19 mouse cellular contexts compared by ENCODE assay signal in genomic region chr10:39343551-39343950, GRCm38 (mm10). TPM values are rescaled to one million over a fixed set of nuclear protein-coding genes. Genes with fewer than 3 reads are reported as not detected.
DNase-seq lines count a peak whose midpoint lies in the region; ATAC-seq lines count a peak whose summit lies in the region.
"Had no signal": no experiment of that assay in that cellular context is flagged by ENCODE, and none has a peak within 500 bp of the region (broad histone marks: within the 10 kb centered on the region; RNA-seq: fewer than 3 reads in every experiment).

No protein-coding gene starts in this region.

- H3K4me2 ChIP-seq in hindbrain, embryonic 16.5 days (ENCODE audit: low read length) = no peak overlapping the region
- no peak overlapping the region for H3K4me2 ChIP-seq in forebrain, embryonic 14.5 days (ENCODE audit: low read length)
- H3K4me2 ChIP-seq: embryonic facial prominence, embryonic 12.5 days; forebrain, embryonic 13.5 days; hindbrain, embryonic 13.5 days; liver, embryonic 13.5 days had no signal

- H3K4me3 ChIP-seq in hindbrain, embryonic 16.5 days (ENCODE audit: low read length) = no peak overlapping the region
- H3K4me3 ChIP-seq in forebrain, embryonic 14.5 days (ENCODE audit: low read depth, low read length) = no peak overlapping the region
- H3K4me3 ChIP-seq: embryonic facial prominence, embryonic 12.5 days; forebrain, embryonic 13.5 days; hindbrain, embryonic 13.5 days; liver, embryonic 13.5 days; midbrain, embryonic 10.5 days had no signal

- intact Hi-C loops in heart, postnatal 14 days (cut with DNase I) = no loop called here

- H3K9me3 ChIP-seq in hindbrain, embryonic 16.5 days (ENCODE audit: control insufficient read depth, low read length) = no peaks in the 10 kb centered on the region
- no peaks in the 10 kb centered on the region for H3K9me3 ChIP-seq in forebrain, embryonic 14.5 days (replicated peaks; ENCODE audit: control insufficient read depth, low read length)
- H3K9me3 ChIP-seq: embryonic facial prominence, embryonic 12.5 days; forebrain, embryonic 13.5 days; hindbrain, embryonic 13.5 days; liver, embryonic 13.5 days; midbrain, embryonic 10.5 days had no signal

- WGBS in hindbrain, embryonic 16.5 days = 68% methylated on average over 1 of the region's 1 CpGs
- 71% methylated on average over 1 of the region's 1 CpGs for WGBS in forebrain, embryonic 14.5 days

- H3K27me3 ChIP-seq in hindbrain, embryonic 16.5 days (replicated peaks; ENCODE audit: control insufficient read depth, insufficient read depth, low read length) = no peaks in the 10 kb centered on the region
- H3K27me3 ChIP-seq in forebrain, embryonic 14.5 days (replicated peaks; ENCODE audit: control insufficient read depth, insufficient read depth, low read length) = no peaks in the 10 kb centered on the region
- H3K27me3 ChIP-seq: embryonic facial prominence, embryonic 12.5 days; forebrain, embryonic 13.5 days; hindbrain, embryonic 13.5 days; liver, embryonic 13.5 days had no signal

- no peak for ATAC-seq in hindbrain, embryonic 16.5 days
- ATAC-seq in forebrain, embryonic 14.5 days = no peak
- ATAC-seq: forebrain, embryonic 13.5 days; intestine, postnatal 0 days had no signal

- no peak overlapping the region for H3K27ac ChIP-seq in hindbrain, embryonic 16.5 days (ENCODE audit: low read depth, low read length)
- no peak overlapping the region for H3K27ac ChIP-seq in forebrain, embryonic 14.5 days (ENCODE audit: low read depth, low read length)
- H3K27ac ChIP-seq: embryonic facial prominence, embryonic 12.5 days; forebrain, embryonic 13.5 days; hindbrain, embryonic 13.5 days; liver, embryonic 13.5 days; midbrain, embryonic 10.5 days had no signal

- H3K36me3 ChIP-seq in hindbrain, embryonic 16.5 days (ENCODE audit: control insufficient read depth, insufficient read depth, low read length) = no peaks in the 10 kb centered on the region
- H3K36me3 ChIP-seq in forebrain, embryonic 14.5 days (ENCODE audit: control insufficient read depth, insufficient read depth, low read length) = no peaks in the 10 kb centered on the region
- H3K36me3 ChIP-seq: embryonic facial prominence, embryonic 12.5 days; hindbrain, embryonic 13.5 days; liver, embryonic 13.5 days; midbrain, embryonic 10.5 days had no signal

- no peaks in the 10 kb centered on the region for H3K4me1 ChIP-seq in hindbrain, embryonic 16.5 days (ENCODE audit: control insufficient read depth, insufficient read depth, low read depth, low read length)
- no peaks in the 10 kb centered on the region for H3K4me1 ChIP-seq in forebrain, embryonic 14.5 days (ENCODE audit: control insufficient read depth, insufficient read depth, low read length)
- H3K4me1 ChIP-seq: embryonic facial prominence, embryonic 12.5 days; forebrain, embryonic 13.5 days; hindbrain, embryonic 13.5 days; liver, embryonic 13.5 days; midbrain, embryonic 10.5 days had no signal

- H3K9ac ChIP-seq in hindbrain, embryonic 16.5 days (ENCODE audit: low read depth, low read length) = no peak overlapping the region
- H3K9ac ChIP-seq in forebrain, embryonic 14.5 days (ENCODE audit: low read length) = no peak overlapping the region
- H3K9ac ChIP-seq: embryonic facial prominence, embryonic 12.5 days; forebrain, embryonic 13.5 days; hindbrain, embryonic 13.5 days; liver, embryonic 13.5 days had no signal

- DNase-seq in gastrocnemius, postnatal 25 days = peak; percentile 11
- no peak for DNase-seq in gastrocnemius, adult 8-10 months (ENCODE audit: low spot score in 2 of 2)
- peak; percentile 85 for DNase-seq in Muller cell, postnatal 12 days (ENCODE audit: inconsistent ontology term)
- peak; percentile 11 to 28 for DNase-seq in heart, postnatal 14 days
- peak; percentile 8 to 24 for DNase-seq in lung, postnatal 4 days
- DNase-seq in forebrain, embryonic 14.5 days (ENCODE audit: low spot score) = no peak
- DNase-seq: adrenal gland, postnatal 36 days; cerebellum, postnatal 14 days; kidney, postnatal 10 days; left cerebral cortex, postnatal 4 days; liver, embryonic 13.5 days; right cerebral cortex, postnatal 14 days; thymus, postnatal 36 days had no signal

RNA-seq across cellular contexts. Expression of gene Fyn, which starts 25.1 kb away (rescaled TPM):
- 1 to 10 TPM; 7.1 to 9.8 TPM for total RNA-seq in gastrocnemius, postnatal 25 days (2021)
- total RNA-seq in gastrocnemius, adult 8-10 months (2022) = 1 to 10 TPM; 2.8 to 7.3 (median 5.7) TPM
- 10 to 100 TPM; 37.7 to 41.7 TPM for total RNA-seq in heart, postnatal 14 days (2021)
- polyA plus RNA-seq in hindbrain, embryonic 16.5 days (2015; fragmentation: Nextera tagmentation; extraction: Ambion mirVana) = 74.1 and 74.9 TPM in 2 replicates
- 79.1 and 85.0 TPM in 2 replicates for polyA plus RNA-seq in forebrain, embryonic 14.5 days (2014; fragmentation: Nextera tagmentation; extraction: Ambion mirVana)

Comparison
In these comparisons a context has a peak if more than half of its experiments do, and no peak if none do; other contexts are left out.
1. DNase-seq: peak in gastrocnemius, postnatal 25 days (single experiment), Muller cell, postnatal 12 days (single experiment), heart, postnatal 14 days (2 of 2) and lung, postnatal 4 days (2 of 2); none in gastrocnemius, adult 8-10 months (0 of 2) and forebrain, embryonic 14.5 days (single experiment).